Mouse (Mus musculus) urinary bladder, postnatal 10 days (tissue): ENCODE results near the gene Tkfc.

Source experiments
- DNase-seq: peaks from one replicate; pipeline ENCODE4 v3.0.0; 2022; ENCODE audit warnings: low spot score

Tkfc gene

DNA sequence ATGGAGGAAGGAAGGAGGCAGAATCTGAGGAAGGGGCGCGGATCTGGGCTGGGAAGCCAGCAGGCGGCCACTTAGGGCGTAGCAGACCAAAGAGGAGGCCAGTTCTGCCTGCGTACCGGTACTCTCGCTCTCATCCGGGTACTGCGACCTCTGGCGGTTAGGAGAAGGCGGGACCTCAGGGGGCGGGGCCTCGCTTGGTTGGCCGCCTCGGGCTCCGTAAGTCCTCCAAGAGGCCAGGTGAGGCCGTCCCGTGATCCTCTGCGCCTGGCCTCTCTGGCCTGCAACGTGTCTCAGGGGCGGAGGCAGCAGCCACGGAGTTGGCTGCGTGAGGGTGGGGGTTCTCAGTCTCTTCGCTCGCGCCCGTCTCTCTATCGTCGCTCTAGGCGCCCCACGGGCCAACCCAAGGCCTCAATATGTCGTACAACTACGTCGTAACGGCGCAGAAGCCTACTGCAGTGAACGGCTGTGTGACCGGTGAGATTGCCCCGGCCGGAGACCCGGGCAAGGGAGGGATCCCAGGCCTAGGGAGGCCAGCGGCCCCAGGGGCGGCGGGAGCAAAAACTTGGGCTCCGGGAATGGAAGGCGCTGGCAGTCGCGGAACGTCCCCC lies at the start of gene Tkfc, which contains the start of gene Ddb1:
TSS of gene Tkfc (minus strand) at position 362 of the 608 bp plus-strand sequence.
TSS of gene Ddb1 (plus strand) at position 35 of the 608 bp plus-strand sequence.
- peak; percentile 95 for DNase-seq

DNA sequence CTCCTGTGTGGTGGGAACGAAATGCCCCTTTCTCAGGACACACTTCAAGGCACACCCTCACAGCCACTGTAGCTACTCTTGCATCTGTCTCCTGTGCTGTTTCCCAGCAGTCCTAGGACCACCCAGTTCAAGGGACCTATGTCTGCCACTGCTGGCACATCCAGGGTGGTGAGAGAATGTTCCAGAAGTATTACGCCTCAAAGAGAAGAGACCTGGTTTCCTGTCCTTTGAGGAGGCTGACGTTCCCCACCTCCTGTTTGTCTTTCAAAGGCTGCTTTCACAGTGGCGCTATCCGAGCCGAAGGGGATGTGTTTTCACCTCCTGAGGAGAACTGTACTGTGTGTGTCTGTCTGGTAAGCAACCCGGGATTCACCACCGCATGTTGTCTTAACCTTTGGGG lies 42.7 kb upstream of the Tkfc start:
- DNase-seq: no peak

GRCm38 (mm10) chr19:10645616-10646015 lies 40.2 kb upstream of the Tkfc start:
- no peak for DNase-seq

DNA sequence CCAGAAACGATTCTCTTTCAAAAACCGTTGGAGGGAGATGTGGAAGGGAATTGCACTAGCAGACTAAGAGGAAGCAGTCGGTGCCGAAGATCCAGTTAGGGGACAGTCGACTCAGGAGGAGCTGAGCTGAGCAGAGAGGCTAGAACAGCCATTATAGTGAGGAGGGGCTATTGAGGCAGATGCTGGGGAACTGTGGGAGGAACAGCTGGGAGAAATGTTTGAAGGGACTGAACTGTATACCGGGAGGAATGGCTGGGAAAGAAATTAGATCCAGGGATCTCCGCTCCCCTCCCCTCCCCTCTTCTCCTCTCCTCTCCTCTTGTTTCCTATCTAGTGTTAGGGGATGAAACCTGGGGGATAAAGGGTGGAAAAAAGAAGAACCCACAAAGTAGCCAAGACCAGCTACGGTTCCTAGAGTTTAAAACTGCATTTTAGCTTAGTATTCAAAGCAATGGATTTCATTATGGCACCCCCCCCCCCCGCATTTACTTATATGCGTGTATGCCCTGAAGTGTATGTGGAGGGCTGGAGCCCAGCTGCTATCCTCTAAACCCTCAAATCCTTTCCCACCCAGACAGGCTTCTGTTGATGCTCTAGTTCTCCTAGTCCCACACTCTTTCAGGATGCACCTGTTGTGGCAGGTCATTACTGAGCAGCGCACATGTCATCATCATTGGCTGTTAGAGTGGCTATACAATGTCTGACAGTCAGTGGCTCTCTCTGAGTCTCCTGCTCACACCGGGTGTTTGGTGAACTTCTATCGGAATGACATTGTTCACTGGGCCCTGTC lies 35.3 kb upstream of the Tkfc start:
- DNase-seq: no peak

GRCm38 (mm10) chr19:10640080-10640479 lies 34.6 kb upstream of the Tkfc start:
- DNase-seq: no peak

GRCm38 (mm10) chr19:10637840-10638239 lies 32.4 kb upstream of the Tkfc start:
- no peak for DNase-seq

GRCm38 (mm10) chr19:10634872-10635318 lies 29.4 kb upstream of the Tkfc start:
- DNase-seq: no peak

- no peak for DNase-seq
Measured at GRCm38 (mm10) chr19:10634106-10634871, 28.8 kb upstream of the Tkfc start, which contains the start of gene Vwce. Gene Vwce, plus strand, starts transcription at chr19:10634213.

DNA sequence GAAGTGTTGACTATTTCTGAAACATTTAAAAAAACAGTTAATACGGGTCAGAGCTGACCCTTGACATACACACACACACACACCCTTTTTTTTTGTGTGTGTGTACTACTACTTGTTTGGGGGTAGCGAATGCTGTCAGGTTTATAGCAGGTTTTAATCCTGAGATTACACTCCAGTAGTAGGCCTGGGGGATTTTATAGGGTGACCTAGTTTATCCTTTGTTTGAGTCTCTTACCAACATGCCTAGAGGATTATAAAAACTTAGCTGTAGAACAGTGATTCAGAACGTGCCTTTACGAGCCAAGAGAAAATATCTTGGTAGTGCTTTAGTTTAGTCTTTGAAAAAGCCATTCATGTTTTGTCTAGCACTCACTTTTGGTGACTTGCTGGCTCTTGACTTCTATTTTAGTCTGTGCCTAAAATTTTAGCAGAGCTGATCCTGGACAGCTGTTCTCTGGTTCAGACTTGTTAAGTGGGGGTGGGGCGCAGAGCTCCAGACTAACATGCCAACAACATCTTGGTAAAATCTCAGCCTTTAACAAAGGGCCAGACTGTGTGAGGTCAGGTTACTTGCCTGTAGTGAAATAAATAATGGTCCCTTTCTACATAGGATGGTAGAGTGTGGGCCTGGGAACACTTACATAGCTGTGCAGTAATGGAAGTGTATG lies 3.3 kb upstream of the Tkfc start:
- no peak for DNase-seq

DNA sequence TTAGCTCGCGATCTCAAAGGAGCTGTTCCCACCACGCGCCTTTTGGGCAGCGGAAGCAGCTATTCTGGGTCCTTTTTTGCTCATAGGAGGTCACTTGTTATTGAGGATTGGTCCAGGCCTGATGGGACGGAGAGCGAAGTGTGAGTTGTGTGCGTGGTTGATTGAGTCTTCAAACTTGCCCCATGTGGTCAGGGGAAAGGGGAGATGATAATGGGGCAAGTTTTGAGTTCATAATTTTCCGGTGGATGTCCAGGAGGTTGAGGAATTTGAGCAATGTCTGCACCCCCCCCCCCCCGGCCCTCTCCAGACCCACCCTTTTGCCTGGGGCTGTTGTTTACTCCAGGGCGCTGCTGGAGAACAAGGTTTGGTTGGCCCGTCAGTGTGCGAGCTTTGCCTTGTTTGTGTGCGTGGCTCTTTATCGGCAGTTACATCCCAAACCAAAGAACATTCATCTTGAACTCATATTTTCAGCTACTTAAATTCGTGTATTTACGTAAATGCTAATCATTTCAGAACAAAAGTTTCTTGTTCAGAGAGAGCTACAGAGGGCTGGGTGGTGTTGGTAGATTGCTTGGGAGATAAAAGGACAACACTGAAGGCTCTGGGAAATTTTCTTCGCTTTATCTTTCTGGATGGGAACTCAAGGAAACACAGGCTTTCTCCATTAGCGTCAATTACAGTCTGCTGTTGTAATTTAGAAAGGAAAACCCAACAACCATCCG lies 608 bp upstream of the Tkfc start:
- no peak for DNase-seq

GRCm38 (mm10) chr19:10604534-10604933 lies 920 bp downstream of the Tkfc start:
- no peak for DNase-seq

GRCm38 (mm10) chr19:10603660-10604523 lies 1.6 kb downstream of the Tkfc start:
- no peak for DNase-seq

DNA sequence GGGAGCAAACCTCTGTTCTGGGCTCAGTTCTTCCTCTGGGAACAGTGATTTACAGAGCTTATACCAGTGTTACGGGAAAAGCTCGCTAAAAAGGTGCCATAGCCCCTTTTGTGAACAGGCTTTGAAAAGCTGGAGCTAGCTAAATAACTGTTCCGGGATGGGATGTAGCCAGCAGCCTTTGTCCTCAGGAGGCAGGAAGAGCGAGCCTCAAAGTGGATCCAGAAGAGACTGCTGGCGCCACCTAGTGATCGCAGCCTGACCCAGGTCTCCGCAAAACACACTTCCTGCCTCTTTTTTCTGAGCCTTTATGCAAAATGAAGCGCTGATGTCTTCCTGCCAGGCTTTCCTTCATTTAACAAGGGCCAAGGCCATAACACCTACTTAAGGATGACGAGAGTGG lies 2.7 kb downstream of the Tkfc start:
- DNase-seq: peak; percentile 46

DNA sequence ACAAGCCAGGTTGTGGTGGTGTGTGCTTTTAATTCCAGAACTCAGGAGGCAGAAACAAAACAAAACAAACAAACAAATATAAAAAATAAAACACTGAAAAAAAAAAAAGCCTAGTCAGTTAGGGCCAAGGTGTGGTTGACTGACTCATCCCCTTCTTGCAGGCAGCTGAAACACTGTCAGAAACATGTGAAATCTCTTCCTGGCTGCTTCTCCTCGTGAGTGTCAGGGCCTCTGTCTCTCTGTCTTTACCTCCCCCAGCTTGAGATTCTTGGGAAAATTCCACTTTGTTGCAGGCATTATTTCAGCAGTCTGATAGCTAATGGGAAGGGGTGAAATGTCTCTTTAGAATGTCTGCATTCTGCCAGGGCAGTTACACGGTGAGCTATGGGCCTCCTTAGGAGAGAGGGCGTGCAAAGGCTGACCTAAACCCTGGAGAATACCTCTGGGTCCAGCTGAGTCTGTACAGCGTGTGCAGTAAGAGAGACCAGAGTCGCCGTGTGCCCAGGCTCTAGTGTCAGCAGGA lies 3.1 kb downstream of the Tkfc start:
- DNase-seq: no peak

DNA sequence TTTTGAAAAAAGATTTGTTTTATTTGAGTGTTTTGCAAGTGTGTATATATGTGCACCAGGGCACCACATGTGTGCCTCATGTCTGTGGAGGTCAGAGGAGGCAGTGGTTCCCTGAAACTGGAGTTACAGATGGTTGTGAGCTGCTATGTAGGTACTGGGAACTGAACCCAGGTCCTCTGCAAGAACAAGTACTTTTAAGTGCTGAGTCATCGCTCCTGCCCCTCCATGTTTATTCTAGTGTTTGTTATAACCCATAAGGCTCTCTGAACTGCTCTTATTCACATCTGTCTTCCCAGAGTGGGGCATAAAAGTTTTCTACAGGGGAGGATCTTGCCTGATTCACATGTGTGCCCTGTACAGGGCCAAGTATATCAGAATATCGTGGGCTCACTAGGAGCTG lies 5.8 kb downstream of the Tkfc start:
- DNase-seq: no peak

GRCm38 (mm10) chr19:10598188-10598587 lies 7.3 kb downstream of the Tkfc start:
- no peak for DNase-seq

DNA sequence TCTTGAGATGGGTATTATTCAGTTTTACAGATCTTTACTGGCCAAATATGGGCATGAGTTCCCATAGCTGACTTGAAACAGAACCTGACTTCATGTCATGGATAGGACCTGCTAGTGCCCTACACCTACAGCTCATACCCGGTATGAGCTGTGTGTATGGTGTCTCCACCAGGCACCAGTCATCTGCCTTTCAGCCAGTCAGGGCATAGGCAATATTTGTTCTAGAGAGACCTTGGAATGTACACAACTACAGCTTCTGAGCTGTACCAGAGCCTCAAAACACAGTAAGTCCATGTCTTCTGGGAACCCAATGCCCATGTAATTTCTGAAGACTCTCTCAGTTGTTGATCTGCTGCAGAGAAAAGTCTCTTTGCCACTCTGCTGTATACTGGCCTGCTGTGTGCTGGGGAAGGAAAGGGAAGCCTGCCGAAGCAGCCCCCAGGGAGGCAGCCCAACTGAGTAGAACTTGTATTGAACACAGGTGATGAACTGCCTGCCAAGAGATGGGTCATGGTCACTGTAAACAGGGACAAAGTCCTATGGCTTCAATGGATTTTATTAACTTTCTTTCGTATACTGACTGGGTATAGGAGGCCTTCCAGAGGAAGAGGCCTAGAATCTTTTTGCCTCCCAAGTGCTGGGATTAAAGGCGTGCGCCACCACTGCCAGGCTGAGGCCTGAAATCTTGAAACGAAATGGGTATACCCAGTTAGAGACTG lies 13.6 kb downstream of the Tkfc start:
- no peak for DNase-seq

DNA sequence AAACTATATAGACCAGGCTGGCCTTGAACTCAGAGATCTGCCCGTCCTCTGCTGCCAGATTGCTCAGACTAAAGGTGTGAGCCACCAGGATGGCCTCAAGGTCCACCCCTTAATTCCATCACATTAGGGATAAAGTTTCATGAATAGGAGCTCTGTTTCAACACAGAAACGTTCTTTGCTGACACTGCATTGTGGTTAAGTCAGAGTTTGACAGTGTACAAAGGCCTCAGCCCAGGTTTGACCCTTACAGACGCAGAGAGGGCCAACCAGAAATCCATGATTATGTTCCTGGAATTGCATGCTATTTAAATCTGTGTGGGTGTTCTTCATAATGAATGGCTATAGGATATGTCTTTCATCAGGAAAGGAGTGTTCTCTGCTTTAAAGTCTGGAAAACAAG lies 15.2 kb downstream of the Tkfc start:
- DNase-seq: no peak

DNA sequence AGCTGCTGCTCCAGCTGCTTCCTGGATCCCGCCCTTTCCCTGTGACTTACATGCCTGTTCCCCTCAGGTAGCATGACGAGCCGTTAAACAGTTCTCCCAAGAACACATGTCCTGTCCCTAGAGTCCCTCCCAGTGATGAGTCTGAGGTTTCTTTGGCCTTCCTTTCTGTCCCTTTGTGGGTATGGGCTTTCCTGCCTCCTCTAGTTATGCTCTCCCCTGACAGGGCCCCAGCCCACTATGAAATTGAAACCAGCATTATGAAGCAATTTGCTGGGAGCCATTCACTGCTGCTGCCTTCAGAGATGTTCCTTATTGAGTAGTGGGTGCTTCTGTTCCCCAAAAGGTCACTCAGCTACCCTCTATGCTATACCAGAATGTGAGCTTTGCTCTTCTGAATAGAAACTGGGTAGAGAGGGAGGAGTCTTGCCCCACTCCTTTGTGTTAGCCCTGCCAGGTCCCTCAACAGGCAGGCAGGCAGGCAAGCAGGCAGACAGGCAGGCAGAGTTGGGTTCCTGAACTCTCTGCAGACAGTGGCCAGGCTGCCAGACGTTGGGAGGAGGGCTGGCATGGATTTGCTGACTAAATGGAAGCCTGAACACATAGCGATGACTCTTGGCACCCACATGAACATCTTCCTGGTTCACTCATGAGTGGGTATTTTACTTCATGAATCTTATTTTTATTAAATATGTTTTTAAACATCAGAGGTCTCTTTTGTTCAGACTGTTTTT lies 16.2 kb downstream of the Tkfc start:
- DNase-seq: no peak
